Mouse (Mus musculus): ENCODE measurements around the gene Ccm2. TPM values are rescaled to one million over a fixed set of nuclear protein-coding genes. Genes with fewer than 3 reads are reported as not detected.

Gene Ccm2
- total and polyA plus RNA-seq, 2 experiments: 16.5 to 49.6 TPM

GRCm38 (mm10) chr11:6594845-6595244 is 48.2 kb downstream of the Ccm2 start:
- WGBS: 89% methylated on average over 6 of the region's 6 CpGs
- Histone ChIP-seq H3K79me2 (ENCODE audit: control insufficient read depth, insufficient read depth, low read length) (no peaks in the 10 kb centered on the region), H3K27ac (replicated peaks; ENCODE audit: insufficient read depth, low read depth, low read length) (no peak overlapping the region), H3K4me3 (ENCODE audit: insufficient read depth, low read depth, low read length) (no peak overlapping the region), H3K27me3 (ENCODE audit: control insufficient read depth, insufficient read depth, low read length) (no peaks in the 10 kb centered on the region), H3K9ac (ENCODE audit: low read depth, low read length) (no peak overlapping the region), H3K4me1 (ENCODE audit: control insufficient read depth, insufficient read depth, low read length) (no peaks in the 10 kb centered on the region), H3K36me3 (ENCODE audit: control insufficient read depth, insufficient read depth, low read length) (peaks cover 16% of the 10 kb centered on the region; the same call in 1 of the 2 replicates)
- no peak for TF ChIP-seq POLR2A (IDR thresholded peaks at IDR 0.05; ENCODE audit: extremely low read depth, insufficient read depth, low read length)
- TF ChIP-seq CTCF (IDR thresholded peaks at IDR 0.05; ENCODE audit: low read depth, low read length): no peak
- no peak for DNase-seq (ENCODE audit: extremely low read depth, low read depth, low spot score)

- Histone ChIP-seq H3K79me2 (ENCODE audit: control insufficient read depth, insufficient read depth, low read length) (no peaks in the 10 kb centered on the region), H3K4me3 (ENCODE audit: insufficient read depth, low read depth, low read length) (no peak overlapping the region), H3K9ac (ENCODE audit: low read depth, low read length) (no peak overlapping the region), H3K27me3 (ENCODE audit: control insufficient read depth, insufficient read depth, low read length) (no peaks in the 10 kb centered on the region), H3K27ac (replicated peaks; ENCODE audit: insufficient read depth, low read depth, low read length) (no peak overlapping the region), H3K4me1 (ENCODE audit: control insufficient read depth, insufficient read depth, low read length) (no peaks in the 10 kb centered on the region), H3K36me3 (ENCODE audit: control insufficient read depth, insufficient read depth, low read length) (peaks cover 16% of the 10 kb centered on the region; the same call in 1 of the 2 replicates)
- DNase-seq (ENCODE audit: extremely low read depth, low read depth, low spot score): no peak
- 88% methylated on average over 5 of the region's 5 CpGs for whole genome bisulfite sequencing
- TF ChIP-seq CTCF (IDR thresholded peaks at IDR 0.05; ENCODE audit: low read depth, low read length) (no peak), POLR2A (IDR thresholded peaks at IDR 0.05; ENCODE audit: extremely low read depth, insufficient read depth, low read length) (no peak)
Observed at GRCm38 (mm10) chr11:6595339-6595738, 48.7 kb downstream of the Ccm2 start.

- Histone ChIP-seq H3K79me2 (ENCODE audit: control insufficient read depth, insufficient read depth, low read length) (no peaks in the 10 kb centered on the region), H3K4me3 (ENCODE audit: insufficient read depth, low read depth, low read length) (no peak overlapping the region), H3K4me1 (ENCODE audit: control insufficient read depth, insufficient read depth, low read length) (no peaks in the 10 kb centered on the region), H3K27ac (replicated peaks; ENCODE audit: insufficient read depth, low read depth, low read length) (no peak overlapping the region), H3K9ac (ENCODE audit: low read depth, low read length) (no peak overlapping the region), H3K27me3 (ENCODE audit: control insufficient read depth, insufficient read depth, low read length) (no peaks in the 10 kb centered on the region), H3K36me3 (ENCODE audit: control insufficient read depth, insufficient read depth, low read length) (peaks cover 14% of the 10 kb centered on the region; the same call in 1 of the 2 replicates)
- DNase-seq (ENCODE audit: extremely low read depth, low read depth, low spot score): no peak
- WGBS: 98% methylated on average over 6 of the region's 6 CpGs
- TF ChIP-seq POLR2A (IDR thresholded peaks at IDR 0.05; ENCODE audit: extremely low read depth, insufficient read depth, low read length): no peak
- TF ChIP-seq CTCF (IDR thresholded peaks at IDR 0.05; ENCODE audit: low read depth, low read length): no peak
Observed at GRCm38 (mm10) chr11:6596205-6596604, 49.5 kb downstream of the Ccm2 start.

GRCm38 (mm10) chr11:6596616-6597015 is 49.9 kb downstream of the Ccm2 start:
- Histone ChIP-seq H3K27ac (replicated peaks; ENCODE audit: insufficient read depth, low read depth, low read length) (no peak overlapping the region), H3K36me3 (ENCODE audit: control insufficient read depth, insufficient read depth, low read length) (peaks cover 12% of the 10 kb centered on the region; the same call in 1 of the 2 replicates), H3K79me2 (ENCODE audit: control insufficient read depth, insufficient read depth, low read length) (no peaks in the 10 kb centered on the region), H3K4me3 (ENCODE audit: insufficient read depth, low read depth, low read length) (no peak overlapping the region), H3K4me1 (ENCODE audit: control insufficient read depth, insufficient read depth, low read length) (no peaks in the 10 kb centered on the region), H3K27me3 (ENCODE audit: control insufficient read depth, insufficient read depth, low read length) (no peaks in the 10 kb centered on the region), H3K9ac (ENCODE audit: low read depth, low read length) (no peak overlapping the region)
- no peak for DNase-seq (ENCODE audit: extremely low read depth, low read depth, low spot score)
- no peak for TF ChIP-seq CTCF (IDR thresholded peaks at IDR 0.05; ENCODE audit: low read depth, low read length)
- no peak for TF ChIP-seq POLR2A (IDR thresholded peaks at IDR 0.05; ENCODE audit: extremely low read depth, insufficient read depth, low read length)
- WGBS: 82% methylated on average over 3 of the region's 3 CpGs

- peaks cover 6% of the 10 kb centered on the region; the same call in 1 of the 2 replicates for H3K36me3 ChIP-seq (ENCODE audit: control insufficient read depth, insufficient read depth, low read length)
- WGBS: 78% methylated on average over 7 of the region's 7 CpGs
- H3K9ac ChIP-seq (ENCODE audit: low read depth, low read length): no peak overlapping the region
- no peak for DNase-seq (ENCODE audit: extremely low read depth, low read depth, low spot score)
- TF ChIP-seq POLR2A (IDR thresholded peaks at IDR 0.05; ENCODE audit: extremely low read depth, insufficient read depth, low read length) (no peak), CTCF (IDR thresholded peaks at IDR 0.05; ENCODE audit: low read depth, low read length) (no peak)
- H3K27me3 ChIP-seq (ENCODE audit: control insufficient read depth, insufficient read depth, low read length): no peaks in the 10 kb centered on the region
- no peaks in the 10 kb centered on the region for H3K4me1 ChIP-seq (ENCODE audit: control insufficient read depth, insufficient read depth, low read length)
- H3K27ac ChIP-seq (replicated peaks; ENCODE audit: insufficient read depth, low read depth, low read length): no peak overlapping the region
- no peaks in the 10 kb centered on the region for H3K79me2 ChIP-seq (ENCODE audit: control insufficient read depth, insufficient read depth, low read length)
- no peak overlapping the region for H3K4me3 ChIP-seq (ENCODE audit: insufficient read depth, low read depth, low read length)
Observed at GRCm38 (mm10) chr11:6597523-6597922, 50.8 kb downstream of the Ccm2 start.

- Histone ChIP-seq H3K4me1 (ENCODE audit: control insufficient read depth, insufficient read depth, low read length) (no peaks in the 10 kb centered on the region), H3K27me3 (ENCODE audit: control insufficient read depth, insufficient read depth, low read length) (no peaks in the 10 kb centered on the region), H3K4me3 (ENCODE audit: insufficient read depth, low read depth, low read length) (no peak overlapping the region), H3K9ac (ENCODE audit: low read depth, low read length) (no peak overlapping the region), H3K27ac (replicated peaks; ENCODE audit: insufficient read depth, low read depth, low read length) (no peak overlapping the region), H3K79me2 (ENCODE audit: control insufficient read depth, insufficient read depth, low read length) (no peaks in the 10 kb centered on the region), H3K36me3 (ENCODE audit: control insufficient read depth, insufficient read depth, low read length) (peaks cover 6% of the 10 kb centered on the region; the same call in 1 of the 2 replicates)
- 76% methylated on average over 19 of the region's 19 CpGs for WGBS
- DNase-seq (ENCODE audit: extremely low read depth, low read depth, low spot score): no peak
- TF ChIP-seq POLR2A (IDR thresholded peaks at IDR 0.05; ENCODE audit: extremely low read depth, insufficient read depth, low read length): no peak
- TF ChIP-seq CTCF (IDR thresholded peaks at IDR 0.05; ENCODE audit: low read depth, low read length): no peak
Observed at GRCm38 (mm10) chr11:6598191-6598889, 51.7 kb downstream of the Ccm2 start.
